Mouse (Mus musculus): ENCODE data around the gene Hibadh. TPM values are rescaled to one million over a fixed set of nuclear protein-coding genes. Genes with fewer than 3 reads are reported as not detected.
"Not testable (repeated sequence)": the region's sequence is repeated elsewhere in the genome, so short reads cannot be mapped to it uniquely, and the experiment has no call there.

The Hibadh gene
- polyA plus RNA-seq, 1 experiment from 2014 or later = 63.6 TPM

DNA sequence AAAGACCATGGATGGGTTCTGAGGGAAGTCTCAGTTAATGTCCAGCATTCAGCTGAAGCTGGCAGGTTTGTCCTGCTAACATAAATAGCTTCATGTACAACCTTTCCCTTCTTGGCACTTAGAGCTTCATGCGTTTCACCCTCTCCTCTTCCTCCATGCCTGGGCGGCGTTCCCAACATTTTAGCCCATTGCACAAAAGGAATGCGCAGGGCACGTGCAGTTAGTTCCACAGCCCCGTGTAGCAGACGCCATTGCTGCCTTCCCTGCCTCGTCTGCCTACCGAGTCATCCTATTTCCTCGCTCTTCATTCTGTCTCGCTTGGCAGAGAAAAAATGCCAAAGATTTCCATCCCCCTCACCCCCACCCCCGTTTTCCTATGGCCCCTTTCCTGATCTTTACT lies 34.4 kb upstream of the Hibadh start:
- WGBS = 79% methylated on average over 12 of the region's 12 CpGs
- Histone ChIP-seq H3K36me3 (ENCODE audit: control insufficient read depth, insufficient read depth, low read length) (no peaks in the 10 kb centered on the region), H3K9me3 (ENCODE audit: control insufficient read depth, low read length) (no peaks in the 10 kb centered on the region), H3K4me1 (replicated peaks; ENCODE audit: control insufficient read depth, insufficient read depth, low read length) (no peaks in the 10 kb centered on the region), H3K27ac (ENCODE audit: low read depth, low read length) (no peak overlapping the region), H3K27me3 (replicated peaks; ENCODE audit: control insufficient read depth, insufficient read depth, low read length) (no peaks in the 10 kb centered on the region), H3K4me3 (ENCODE audit: low read depth, low read length) (no peak overlapping the region), H3K4me2 (no peak overlapping the region), H3K9ac (ENCODE audit: low read depth, low read length) (no peak overlapping the region)
- DNase-seq (ENCODE audit: low spot score) (no peak), ATAC-seq (replicated peaks; ENCODE audit: low FRiP score) (no peak)

DNA sequence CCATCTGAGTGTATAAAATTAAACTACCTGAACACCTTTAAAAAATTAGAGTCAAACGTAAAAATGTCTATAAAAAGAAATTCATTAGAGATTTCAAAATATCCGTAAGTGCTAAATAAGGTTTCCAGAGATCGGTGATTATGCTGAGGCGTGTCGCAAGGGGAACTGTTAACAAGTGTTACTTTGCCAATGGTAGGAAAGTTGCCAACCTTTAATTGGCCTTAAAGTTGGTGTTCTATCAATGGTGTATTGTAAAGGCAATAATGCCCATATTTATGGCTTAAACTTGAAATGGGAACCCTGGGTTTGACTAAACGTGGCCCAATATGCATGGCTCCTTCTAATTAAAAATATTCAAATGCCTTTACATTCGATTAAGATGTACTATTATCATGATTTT lies 33.5 kb upstream of the Hibadh start:
- no peaks in the 10 kb centered on the region for H3K9me3 ChIP-seq (ENCODE audit: control insufficient read depth, low read length)
- WGBS = 89% methylated on average over 7 of the region's 7 CpGs
- no peak overlapping the region for H3K9ac ChIP-seq (ENCODE audit: low read depth, low read length)
- no peak overlapping the region for H3K27ac ChIP-seq (ENCODE audit: low read depth, low read length)
- ATAC-seq (replicated peaks; ENCODE audit: low FRiP score) (no peak), DNase-seq (ENCODE audit: low spot score) (no peak)
- H3K4me3 ChIP-seq (ENCODE audit: low read depth, low read length) = no peak overlapping the region
- H3K4me1 ChIP-seq (replicated peaks; ENCODE audit: control insufficient read depth, insufficient read depth, low read length) = no peaks in the 10 kb centered on the region
- H3K36me3 ChIP-seq (ENCODE audit: control insufficient read depth, insufficient read depth, low read length) = no peaks in the 10 kb centered on the region
- no peaks in the 10 kb centered on the region for H3K27me3 ChIP-seq (replicated peaks; ENCODE audit: control insufficient read depth, insufficient read depth, low read length)
- no peak overlapping the region for H3K4me2 ChIP-seq

DNA sequence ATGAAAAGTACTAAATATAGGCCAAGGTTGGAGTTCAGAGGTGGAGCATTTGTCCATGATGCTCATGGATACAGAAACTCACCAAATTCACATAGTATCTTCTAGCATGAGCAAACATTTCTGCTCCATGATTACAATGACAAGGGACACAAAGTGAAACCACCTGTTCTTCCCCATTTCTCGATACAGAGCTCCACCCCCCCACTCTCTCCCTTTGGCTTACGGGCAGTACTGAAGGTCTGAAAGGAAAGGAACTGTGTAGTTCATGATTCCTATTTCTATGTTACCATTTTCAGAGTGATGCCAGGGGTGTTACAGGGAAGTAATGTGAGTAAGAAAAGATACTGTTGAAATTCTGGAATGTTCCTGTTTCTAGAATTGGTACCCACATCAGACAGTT lies 32.4 kb upstream of the Hibadh start:
- Histone ChIP-seq H3K4me1 (replicated peaks; ENCODE audit: control insufficient read depth, insufficient read depth, low read length) (no peaks in the 10 kb centered on the region), H3K4me3 (ENCODE audit: low read depth, low read length) (no peak overlapping the region), H3K9me3 (ENCODE audit: control insufficient read depth, low read length) (no peaks in the 10 kb centered on the region), H3K4me2 (no peak overlapping the region), H3K36me3 (ENCODE audit: control insufficient read depth, insufficient read depth, low read length) (no peaks in the 10 kb centered on the region), H3K27ac (ENCODE audit: low read depth, low read length) (no peak overlapping the region), H3K9ac (ENCODE audit: low read depth, low read length) (no peak overlapping the region), H3K27me3 (replicated peaks; ENCODE audit: control insufficient read depth, insufficient read depth, low read length) (no peaks in the 10 kb centered on the region)
- ATAC-seq (replicated peaks; ENCODE audit: low FRiP score) = no peak
- WGBS = 61% methylated on average over 2 of the region's 2 CpGs
- no peak for DNase-seq (ENCODE audit: low spot score)

DNA sequence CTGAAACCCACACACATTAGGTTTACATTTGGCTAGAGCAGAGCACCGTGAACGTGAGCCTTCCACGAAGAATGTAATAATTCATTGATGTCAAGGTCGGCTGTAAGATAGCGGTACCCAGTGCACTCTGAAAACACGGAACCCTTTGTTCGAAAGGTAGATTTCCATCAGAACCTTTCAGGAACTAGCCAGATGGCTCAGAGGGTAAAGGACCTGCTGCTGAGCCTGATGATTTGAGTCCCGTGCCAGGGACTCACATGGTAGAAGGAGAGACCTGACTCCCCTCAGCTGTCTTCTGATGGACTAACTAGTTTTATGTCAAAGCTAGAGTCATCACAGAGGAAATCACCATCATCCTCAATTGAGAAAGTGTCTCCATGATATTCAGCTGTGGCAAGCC lies 31.6 kb upstream of the Hibadh start:
- no peak overlapping the region for H3K9ac ChIP-seq (ENCODE audit: low read depth, low read length)
- DNase-seq (ENCODE audit: low spot score) (no peak), ATAC-seq (replicated peaks; ENCODE audit: low FRiP score) (no peak)
- H3K4me1 ChIP-seq (replicated peaks; ENCODE audit: control insufficient read depth, insufficient read depth, low read length) = no peaks in the 10 kb centered on the region
- H3K27me3 ChIP-seq (replicated peaks; ENCODE audit: control insufficient read depth, insufficient read depth, low read length) = no peaks in the 10 kb centered on the region
- H3K4me3 ChIP-seq (ENCODE audit: low read depth, low read length) = no peak overlapping the region
- H3K9me3 ChIP-seq (ENCODE audit: control insufficient read depth, low read length) = no peaks in the 10 kb centered on the region
- no peaks in the 10 kb centered on the region for H3K36me3 ChIP-seq (ENCODE audit: control insufficient read depth, insufficient read depth, low read length)
- no peak overlapping the region for H3K27ac ChIP-seq (ENCODE audit: low read depth, low read length)
- no peak overlapping the region for H3K4me2 ChIP-seq
- 64% methylated on average over 8 of the region's 8 CpGs for WGBS

DNA sequence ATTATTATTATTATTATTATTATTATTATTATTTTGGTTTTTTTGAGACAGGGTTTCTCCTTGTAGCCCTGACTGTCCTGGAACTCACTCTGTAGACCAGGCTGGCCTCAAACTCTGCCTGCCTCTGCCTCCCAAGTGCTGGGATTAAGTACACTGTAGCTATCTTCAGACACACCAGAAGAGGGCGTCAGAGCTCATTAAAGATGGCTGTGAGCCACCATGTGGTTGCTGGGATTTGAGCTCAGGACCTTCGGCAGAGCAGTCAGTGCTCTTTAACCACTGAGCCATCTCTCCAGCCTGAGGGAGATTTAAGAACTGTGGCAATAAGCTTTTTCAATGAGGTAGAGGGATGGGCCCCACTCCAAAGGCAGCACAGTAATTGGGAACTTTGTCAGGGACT lies 29.7 kb upstream of the Hibadh start:
- H3K9ac ChIP-seq (ENCODE audit: low read depth, low read length); ATAC-seq (replicated peaks; ENCODE audit: low FRiP score); H3K4me3 ChIP-seq (ENCODE audit: low read depth, low read length); DNase-seq (ENCODE audit: low spot score); H3K4me2 ChIP-seq; H3K36me3 ChIP-seq (ENCODE audit: control insufficient read depth, insufficient read depth, low read length); H3K27ac ChIP-seq (ENCODE audit: low read depth, low read length); H3K9me3 ChIP-seq (ENCODE audit: control insufficient read depth, low read length); H3K27me3 ChIP-seq (replicated peaks; ENCODE audit: control insufficient read depth, insufficient read depth, low read length); H3K4me1 ChIP-seq (replicated peaks; ENCODE audit: control insufficient read depth, insufficient read depth, low read length): not testable (repeated sequence)
- WGBS = 42% methylated on average over 2 of the region's 2 CpGs

DNA sequence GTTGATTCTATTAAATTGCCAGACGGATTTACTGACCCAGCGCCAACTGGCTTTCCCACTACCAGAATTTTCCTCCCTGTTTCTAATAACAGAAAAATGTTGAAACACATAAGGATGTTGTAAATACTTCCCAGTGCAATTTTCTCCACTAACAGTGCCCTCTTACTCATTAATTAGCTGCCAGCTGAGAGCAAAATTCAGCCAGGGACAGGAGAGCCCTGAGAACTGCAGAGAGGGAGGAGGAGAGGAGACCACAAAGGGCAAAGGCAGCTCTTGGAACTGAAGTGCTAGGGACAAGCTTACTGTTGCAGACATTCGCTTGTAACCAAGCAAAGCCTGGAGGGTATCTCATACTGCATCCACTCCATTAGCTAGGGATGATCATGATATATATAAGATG lies 27.5 kb upstream of the Hibadh start:
- Histone ChIP-seq H3K27ac (ENCODE audit: low read depth, low read length) (no peak overlapping the region), H3K27me3 (replicated peaks; ENCODE audit: control insufficient read depth, insufficient read depth, low read length) (no peaks in the 10 kb centered on the region), H3K9ac (ENCODE audit: low read depth, low read length) (no peak overlapping the region), H3K4me3 (ENCODE audit: low read depth, low read length) (no peak overlapping the region), H3K36me3 (ENCODE audit: control insufficient read depth, insufficient read depth, low read length) (no peaks in the 10 kb centered on the region), H3K4me2 (no peak overlapping the region), H3K4me1 (replicated peaks; ENCODE audit: control insufficient read depth, insufficient read depth, low read length) (no peaks in the 10 kb centered on the region), H3K9me3 (ENCODE audit: control insufficient read depth, low read length) (no peaks in the 10 kb centered on the region)
- ATAC-seq (replicated peaks; ENCODE audit: low FRiP score) = no peak
- DNase-seq (ENCODE audit: low spot score) = no peak
- WGBS = 72% methylated on average over 3 of the region's 3 CpGs

DNA sequence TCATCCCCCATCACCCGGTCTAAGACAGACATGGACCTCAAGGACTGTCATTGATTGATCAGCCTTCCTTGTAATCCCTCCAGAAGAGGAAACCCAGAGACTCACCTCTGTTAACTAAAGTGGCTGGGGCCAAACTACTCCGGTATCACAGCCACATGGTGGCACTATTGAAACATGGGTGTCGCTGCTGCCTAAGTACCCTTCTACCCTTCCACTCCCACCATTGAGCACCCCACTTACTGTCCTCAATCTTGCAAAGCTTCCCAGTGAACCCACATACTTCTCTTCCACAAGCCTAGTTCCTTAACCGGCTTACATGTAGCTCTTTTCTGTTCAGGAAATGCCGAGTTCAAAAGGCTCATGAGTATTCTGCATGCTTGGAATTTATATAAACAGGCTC lies 22.8 kb upstream of the Hibadh start:
- Histone ChIP-seq H3K27me3 (replicated peaks; ENCODE audit: control insufficient read depth, insufficient read depth, low read length) (no peaks in the 10 kb centered on the region), H3K4me2 (no peak overlapping the region), H3K36me3 (ENCODE audit: control insufficient read depth, insufficient read depth, low read length) (no peaks in the 10 kb centered on the region), H3K9ac (ENCODE audit: low read depth, low read length) (no peak overlapping the region), H3K9me3 (ENCODE audit: control insufficient read depth, low read length) (no peaks in the 10 kb centered on the region), H3K4me1 (replicated peaks; ENCODE audit: control insufficient read depth, insufficient read depth, low read length) (no peaks in the 10 kb centered on the region), H3K27ac (ENCODE audit: low read depth, low read length) (no peak overlapping the region), H3K4me3 (ENCODE audit: low read depth, low read length) (no peak overlapping the region)
- WGBS = 39% methylated on average over 5 of the region's 5 CpGs
- ATAC-seq (replicated peaks; ENCODE audit: low FRiP score) (no peak), DNase-seq (ENCODE audit: low spot score) (no peak)

DNA sequence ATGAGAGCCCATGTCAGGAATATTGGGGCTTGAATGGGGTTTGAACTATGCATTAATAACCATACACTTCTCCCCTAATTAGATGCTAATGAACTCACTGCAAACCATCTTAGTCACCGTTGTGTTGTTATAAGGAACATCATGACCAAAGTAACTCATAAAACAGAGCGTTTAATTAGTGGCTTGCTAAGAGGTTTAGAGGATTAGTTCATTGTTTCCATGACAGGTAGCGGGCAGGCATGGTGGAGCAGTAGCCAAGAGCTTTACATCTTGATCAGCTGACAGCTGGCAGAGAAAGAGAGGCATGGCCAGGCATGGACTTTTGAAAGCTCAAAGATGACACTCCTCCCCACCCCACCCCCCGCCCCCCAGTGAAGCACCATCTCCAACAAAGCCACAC lies 15.1 kb upstream of the Hibadh start:
- no peaks in the 10 kb centered on the region for H3K4me1 ChIP-seq (replicated peaks; ENCODE audit: control insufficient read depth, insufficient read depth, low read length)
- no peak for DNase-seq (ENCODE audit: low spot score)
- H3K4me2 ChIP-seq = no peak overlapping the region
- no peak for ATAC-seq (replicated peaks; ENCODE audit: low FRiP score)
- no peak overlapping the region for H3K27ac ChIP-seq (ENCODE audit: low read depth, low read length)
- H3K9me3 ChIP-seq (ENCODE audit: control insufficient read depth, low read length) = no peaks in the 10 kb centered on the region
- H3K4me3 ChIP-seq (ENCODE audit: low read depth, low read length) = no peak overlapping the region
- WGBS = 76% methylated on average over 4 of the region's 4 CpGs
- H3K9ac ChIP-seq (ENCODE audit: low read depth, low read length) = no peak overlapping the region
- no peaks in the 10 kb centered on the region for H3K36me3 ChIP-seq (ENCODE audit: control insufficient read depth, insufficient read depth, low read length)
- H3K27me3 ChIP-seq (replicated peaks; ENCODE audit: control insufficient read depth, insufficient read depth, low read length) = no peaks in the 10 kb centered on the region

DNA sequence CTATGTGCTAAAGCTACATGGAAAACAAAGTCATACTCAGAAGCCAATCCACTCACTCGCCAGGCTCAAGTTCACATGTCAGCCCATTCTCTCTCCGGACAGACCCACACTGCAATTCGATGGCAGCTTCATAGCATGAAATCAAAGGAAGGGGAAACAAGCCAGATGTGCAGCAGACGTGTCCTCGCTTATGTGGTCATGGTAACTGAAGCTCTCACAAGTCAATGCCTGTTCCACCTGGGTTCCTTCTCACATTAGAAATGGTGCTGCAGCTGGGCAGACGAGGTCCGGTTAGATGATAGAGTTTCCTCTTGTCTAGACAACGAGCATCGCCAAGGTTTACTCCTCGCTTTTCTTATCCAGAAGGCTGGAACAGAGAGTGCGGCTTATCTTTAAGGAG lies 8.6 kb upstream of the Hibadh start:
- ATAC-seq (replicated peaks; ENCODE audit: low FRiP score) = no peak
- Histone ChIP-seq H3K27me3 (replicated peaks; ENCODE audit: control insufficient read depth, insufficient read depth, low read length) (no peaks in the 10 kb centered on the region), H3K9ac (ENCODE audit: low read depth, low read length) (no peak overlapping the region), H3K9me3 (ENCODE audit: control insufficient read depth, low read length) (no peaks in the 10 kb centered on the region), H3K4me1 (replicated peaks; ENCODE audit: control insufficient read depth, insufficient read depth, low read length) (no peaks in the 10 kb centered on the region), H3K4me3 (ENCODE audit: low read depth, low read length) (no peak overlapping the region), H3K27ac (ENCODE audit: low read depth, low read length) (no peak overlapping the region), H3K36me3 (ENCODE audit: control insufficient read depth, insufficient read depth, low read length) (no peaks in the 10 kb centered on the region), H3K4me2 (no peak overlapping the region)
- WGBS = 68% methylated on average over 11 of the region's 11 CpGs
- DNase-seq (ENCODE audit: low spot score) = no peak
